Mouse (Mus musculus): ENCODE data around the gene Vpreb3. TPM values are rescaled to one million over a fixed set of nuclear protein-coding genes. Genes with fewer than 3 reads are reported as not detected.

Vpreb3 gene
- 0.85 and 2.1 TPM in 2 replicates for polyA plus RNA-seq (2012; rRNA removed)
- 2.5 and 2.9 TPM in 2 replicates for polyA plus RNA-seq (2014; fragmentation: Nextera tagmentation; extraction: Ambion mirVana)

DNA sequence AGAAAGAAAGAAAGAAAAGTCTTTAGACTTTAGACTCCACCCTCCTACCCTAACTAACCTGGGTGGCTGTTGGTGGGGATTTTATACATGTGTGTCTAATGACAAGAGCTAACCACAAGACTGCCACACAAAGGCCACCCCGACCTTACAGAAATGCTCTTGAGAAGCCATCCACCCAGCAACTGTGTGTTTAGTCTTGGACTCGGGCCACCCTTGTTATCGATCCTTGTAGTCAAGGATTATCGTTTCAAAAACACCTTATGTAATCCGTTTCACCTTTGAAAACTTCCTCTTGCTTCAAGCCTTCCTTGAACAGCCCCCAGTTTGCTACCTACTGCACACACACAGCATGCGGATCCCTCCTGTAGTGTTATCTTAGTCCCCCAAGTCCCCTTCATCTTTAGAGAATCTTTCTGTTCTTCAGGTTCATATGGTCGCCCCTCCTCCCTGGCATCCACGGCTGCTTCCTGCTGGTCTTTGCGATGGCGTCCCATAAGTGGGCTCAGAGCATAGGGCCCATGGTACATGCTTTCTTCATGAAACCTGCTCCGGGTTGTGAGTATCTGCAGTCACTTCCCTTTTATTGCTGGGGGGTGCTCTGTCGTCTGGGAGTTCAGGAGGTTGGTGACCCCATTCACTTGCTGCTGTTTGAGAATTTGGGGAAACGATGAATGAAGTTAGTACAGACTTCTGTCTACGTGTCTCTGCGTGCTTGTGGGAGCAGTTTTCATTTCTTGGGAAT lies at the start of gene Vpreb3:
Gene Vpreb3, plus strand, starts transcription at position 322 of the 742 bp plus-strand sequence.
- no peaks in the 10 kb centered on the region for H3K36me3 ChIP-seq (replicated peaks; ENCODE audit: control insufficient read depth, insufficient read depth, low read depth)
- TF ChIP-seq EP300 (IDR thresholded peaks at IDR 0.05; ENCODE audit: low read depth) (no peak), CTCF (IDR thresholded peaks at IDR 0.05; ENCODE audit: low read depth) (no peak)
- H3K9me3 ChIP-seq (ENCODE audit: control insufficient read depth, low read length) = no peaks in the 10 kb centered on the region
- H3K27ac ChIP-seq = no peak within 1 kb of the TSS
- H3K4me1 ChIP-seq (replicated peaks; ENCODE audit: control insufficient read depth in 2 of 2, insufficient read depth in 2 of 2, low read length in 1 of 2) = peaks cover 16 to 24% of the 10 kb centered on the region in 2 experiments
- DNase-seq (ENCODE audit: low read depth in 3 of 3, low spot score in 3 of 3) (no peak), ATAC-seq (ENCODE audit: insufficient read depth) (no peak)
- no peak within 1 kb of the TSS for H3K9ac ChIP-seq (replicated peaks)
- no peak within 1 kb of the TSS for H3K4me3 ChIP-seq (ENCODE audit: insufficient read depth in 1 of 2, low read depth in 2 of 2, low read length in 2 of 2)
- H3K27me3 ChIP-seq (ENCODE audit: control insufficient read depth, insufficient read depth, low read length) = no peaks in the 10 kb centered on the region
- no peak within 1 kb of the TSS for H3K4me2 ChIP-seq (ENCODE audit: low read depth)
- WGBS (ENCODE audit: insufficient replicate concordance) = 56% methylated on average over 15 of the region's 15 CpGs

GRCm38 (mm10) chr10:75893089-75893750 lies 49.6 kb upstream of the Vpreb3 start, which contains the start of gene Derl3:
Gene Derl3, plus strand, starts transcription at chr10:75893413.
- WGBS (ENCODE audit: insufficient replicate concordance) = 2% methylated on average over 51 of the region's 51 CpGs
- H3K27me3 ChIP-seq (ENCODE audit: control insufficient read depth, insufficient read depth, low read length) = no peaks in the 10 kb centered on the region

GRCm38 (mm10) chr10:75894601-75895000 lies 48.3 kb upstream of the Vpreb3 start:
- Histone ChIP-seq H3K27ac (no peak overlapping the region), H3K36me3 (replicated peaks; ENCODE audit: control insufficient read depth, insufficient read depth, low read depth) (peaks cover 20% of the 10 kb centered on the region), H3K4me3 (ENCODE audit: insufficient read depth in 1 of 2, low read depth in 2 of 2, low read length in 2 of 2) (no peak overlapping the region), H3K4me2 (ENCODE audit: low read depth) (no peak overlapping the region), H3K9ac (replicated peaks) (no peak overlapping the region), H3K4me1 (replicated peaks; ENCODE audit: control insufficient read depth in 2 of 2, insufficient read depth in 2 of 2, low read length in 1 of 2) (peaks cover 0 to 3% of the 10 kb centered on the region in 2 experiments; a peak in 1 of 4 replicates), H3K9me3 (ENCODE audit: control insufficient read depth, low read length) (no peaks in the 10 kb centered on the region), H3K27me3 (ENCODE audit: control insufficient read depth, insufficient read depth, low read length) (no peaks in the 10 kb centered on the region)
- ATAC-seq (ENCODE audit: insufficient read depth) (no peak), DNase-seq (ENCODE audit: low read depth in 3 of 3, low spot score in 3 of 3) (no peak)
- 64% methylated on average over 6 of the region's 6 CpGs for WGBS (ENCODE audit: insufficient replicate concordance)
- no peak for TF ChIP-seq CTCF (IDR thresholded peaks at IDR 0.05; ENCODE audit: low read depth)
- no peak for TF ChIP-seq EP300 (IDR thresholded peaks at IDR 0.05; ENCODE audit: low read depth)

More at GRCm38 (mm10) chr10:75893089-75893750, 49.6 kb upstream of the Vpreb3 start, which contains the start of gene Derl3:
- Histone ChIP-seq H3K9ac (replicated peaks) (no peak within 1 kb of the TSS; the same call in 1 of the 2 replicates), H3K9me3 (ENCODE audit: control insufficient read depth, low read length) (no peaks in the 10 kb centered on the region), H3K4me1 (replicated peaks; ENCODE audit: control insufficient read depth in 2 of 2, insufficient read depth in 2 of 2, low read length in 1 of 2) (peaks cover 0 to 3% of the 10 kb centered on the region in 2 experiments; a peak in 1 of 4 replicates), H3K4me3 (ENCODE audit: insufficient read depth in 1 of 2, low read depth in 2 of 2, low read length in 2 of 2) (peak within 1 kb of the TSS; percentile 26 to 39), H3K36me3 (replicated peaks; ENCODE audit: control insufficient read depth, insufficient read depth, low read depth) (peaks cover 20% of the 10 kb centered on the region), H3K4me2 (ENCODE audit: low read depth) (peak within 1 kb of the TSS; percentile 68), H3K27ac (no peak within 1 kb of the TSS)
- peak; percentile 88 to 93 (median 90) for DNase-seq (ENCODE audit: low read depth in 3 of 3, low spot score in 3 of 3)
- TF ChIP-seq CTCF (IDR thresholded peaks at IDR 0.05; ENCODE audit: low read depth) (no peak), EP300 (IDR thresholded peaks at IDR 0.05; ENCODE audit: low read depth) (no peak)
- ATAC-seq (ENCODE audit: insufficient read depth) = peak; percentile 98

GRCm38 (mm10) chr10:75895730-75896129 lies 47.1 kb upstream of the Vpreb3 start:
- 83% methylated on average over 5 of the region's 5 CpGs for WGBS (ENCODE audit: insufficient replicate concordance)
- Histone ChIP-seq H3K4me2 (ENCODE audit: low read depth) (no peak overlapping the region), H3K27ac (no peak overlapping the region), H3K4me1 (replicated peaks; ENCODE audit: control insufficient read depth in 2 of 2, insufficient read depth in 2 of 2, low read length in 1 of 2) (peaks cover 0 to 3% of the 10 kb centered on the region in 2 experiments; a peak in 1 of 4 replicates), H3K27me3 (ENCODE audit: control insufficient read depth, insufficient read depth, low read length) (no peaks in the 10 kb centered on the region), H3K4me3 (ENCODE audit: insufficient read depth in 1 of 2, low read depth in 2 of 2, low read length in 2 of 2) (no peak overlapping the region), H3K9ac (replicated peaks) (no peak overlapping the region), H3K36me3 (replicated peaks; ENCODE audit: control insufficient read depth, insufficient read depth, low read depth) (peaks cover 22% of the 10 kb centered on the region), H3K9me3 (ENCODE audit: control insufficient read depth, low read length) (no peaks in the 10 kb centered on the region)
- TF ChIP-seq EP300 (IDR thresholded peaks at IDR 0.05; ENCODE audit: low read depth) = no peak
- no peak for TF ChIP-seq CTCF (IDR thresholded peaks at IDR 0.05; ENCODE audit: low read depth)
- DNase-seq (ENCODE audit: low read depth in 3 of 3, low spot score in 3 of 3) (no peak), ATAC-seq (ENCODE audit: insufficient read depth) (no peak)

- H3K4me3 ChIP-seq (ENCODE audit: insufficient read depth in 1 of 2, low read depth in 2 of 2, low read length in 2 of 2) = no peak overlapping the region
These were observed 46.6 kb upstream of the Vpreb3 start for GRCm38 (mm10) chr10:75896208-75896607.

More at GRCm38 (mm10) chr10:75896208-75896607, 46.6 kb upstream of the Vpreb3 start:
- DNase-seq (ENCODE audit: low read depth in 3 of 3, low spot score in 3 of 3) (no peak), ATAC-seq (ENCODE audit: insufficient read depth) (no peak)
- H3K9ac ChIP-seq (replicated peaks) = no peak overlapping the region
- peaks cover 0 to 3% of the 10 kb centered on the region in 2 experiments; a peak in 1 of 4 replicates for H3K4me1 ChIP-seq (replicated peaks; ENCODE audit: control insufficient read depth in 2 of 2, insufficient read depth in 2 of 2, low read length in 1 of 2)
- H3K27ac ChIP-seq = no peak overlapping the region
- H3K36me3 ChIP-seq (replicated peaks; ENCODE audit: control insufficient read depth, insufficient read depth, low read depth) = peaks cover 22% of the 10 kb centered on the region
- no peaks in the 10 kb centered on the region for H3K9me3 ChIP-seq (ENCODE audit: control insufficient read depth, low read length)
- TF ChIP-seq EP300 (IDR thresholded peaks at IDR 0.05; ENCODE audit: low read depth) = no peak
- no peak for TF ChIP-seq CTCF (IDR thresholded peaks at IDR 0.05; ENCODE audit: low read depth)
- WGBS (ENCODE audit: insufficient replicate concordance) = 90% methylated on average over 1 of the region's 1 CpGs
- H3K27me3 ChIP-seq (ENCODE audit: control insufficient read depth, insufficient read depth, low read length) = no peaks in the 10 kb centered on the region
- no peak overlapping the region for H3K4me2 ChIP-seq (ENCODE audit: low read depth)
